Mouse (Mus musculus) left cerebral cortex, postnatal 36 days (tissue): ENCODE data around the gene Cox6b2. TPM values are rescaled to one million over a fixed set of nuclear protein-coding genes. Genes with fewer than 3 reads are reported as not detected.
A peak's percentile ranks its signal among the peaks of the same experiment; 100 is the strongest.

Experiments
- DNase-seq, 2 experiments: peaks; one replicate each; pipeline ENCODE4 v3.0.0; 2021 to 2022; ENCODE audit warnings: low spot score in 2 of 2, mixed read lengths in 1 of 2
- intact Hi-C: fragments of 180-260 bp; cut with DNase I; formaldehyde crosslinking; loops from one replicate; pipeline ENCODE4 v1.15.1; 2025
- total RNA-seq, 2 experiments: library from RNA; stranded (reverse); gene quantifications; 2 replicates each; pipeline ENCODE4 v1.2.3; 2021

Gene Cox6b2
- total RNA-seq, 2 experiments from 2014 or later = 4.8 to 5.5 TPM

- no peak for DNase-seq
- intact Hi-C loops = no loop called here
Measured at GRCm38 (mm10) chr7:4731090-4731489, 21.8 kb downstream of the Cox6b2 start.

DNA sequence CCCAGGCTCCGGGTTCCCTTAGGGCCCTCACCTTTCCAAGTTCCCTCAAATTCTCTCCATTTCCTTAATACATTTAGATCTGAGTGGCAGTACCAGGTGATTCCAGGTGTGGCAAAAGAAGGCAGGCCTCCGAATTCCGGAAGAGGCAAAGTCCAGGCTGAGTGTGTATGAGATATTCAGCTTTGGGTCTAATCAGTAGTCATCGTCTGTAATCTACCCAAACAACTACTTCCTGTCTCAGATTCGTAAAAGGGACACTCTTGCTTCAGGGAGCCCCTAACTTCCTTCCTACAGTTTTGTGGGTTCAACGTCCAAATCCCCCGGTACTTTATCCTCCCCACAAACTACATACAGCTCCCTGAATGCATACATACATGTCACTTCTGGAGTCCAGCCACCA is 27.7 kb downstream of the Cox6b2 start, which contains the start of gene Tmem150b:
Tmem150b (minus strand) TSS at position 81 of the 400 bp plus-strand sequence.
- no peak for DNase-seq
- intact Hi-C loops = no loop called here

GRCm38 (mm10) chr7:4724359-4724758 is 28.5 kb downstream of the Cox6b2 start:
- DNase-seq = no peak
- intact Hi-C loops = no loop called here

DNA sequence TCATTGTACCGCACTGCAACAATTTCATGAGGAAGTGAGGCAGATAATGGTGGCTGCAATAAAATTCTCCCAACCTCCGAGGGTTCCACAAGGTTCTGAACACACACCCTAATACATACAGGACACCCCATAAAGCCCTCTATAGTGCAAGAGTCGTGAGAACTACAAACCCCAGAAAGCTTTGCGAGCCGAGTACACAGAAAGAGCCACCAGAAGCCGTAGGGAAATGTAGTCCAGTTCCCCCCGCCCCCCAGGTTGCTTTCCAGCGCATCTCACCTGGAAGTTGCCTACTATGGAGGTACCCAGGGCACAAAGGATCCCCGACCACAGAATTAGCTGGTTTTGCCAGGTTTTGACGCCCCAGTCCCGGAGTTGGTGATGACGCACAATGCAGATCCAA is 29.4 kb downstream of the Cox6b2 start:
- peak; percentile 19 to 47 for DNase-seq
- intact Hi-C loops = no loop called here

GRCm38 (mm10) chr7:4719276-4719675 is 33.6 kb downstream of the Cox6b2 start:
- DNase-seq = no peak
- intact Hi-C loops = no loop called here

DNA sequence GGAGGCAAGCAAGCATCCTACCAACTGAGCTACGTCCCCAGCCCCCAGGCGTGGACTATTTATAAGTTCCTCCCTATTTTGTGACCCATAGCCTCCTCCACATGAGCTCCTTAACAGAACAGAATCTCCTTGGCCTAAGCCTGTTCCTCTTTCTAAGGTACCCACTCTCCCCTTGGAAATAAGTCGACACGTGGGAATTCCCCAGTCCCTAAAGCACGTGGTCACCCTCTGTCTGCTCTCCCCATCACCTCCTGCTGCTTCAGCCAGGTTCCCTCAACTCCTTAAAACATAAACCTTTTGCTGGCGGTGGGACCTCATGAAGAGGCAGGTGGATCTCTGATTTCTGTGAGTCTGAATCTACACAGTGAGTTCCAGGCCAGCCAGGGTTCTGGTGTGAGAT is 35.9 kb downstream of the Cox6b2 start:
- intact Hi-C loops = no loop called here
- no peak for DNase-seq

GRCm38 (mm10) chr7:4712594-4712993 is 40.3 kb downstream of the Cox6b2 start:
- DNase-seq = no peak
- intact Hi-C loops = no loop called here

GRCm38 (mm10) chr7:4705098-4705497 is 47.8 kb downstream of the Cox6b2 start:
- DNase-seq = no peak
- intact Hi-C loops = no loop called here

DNA sequence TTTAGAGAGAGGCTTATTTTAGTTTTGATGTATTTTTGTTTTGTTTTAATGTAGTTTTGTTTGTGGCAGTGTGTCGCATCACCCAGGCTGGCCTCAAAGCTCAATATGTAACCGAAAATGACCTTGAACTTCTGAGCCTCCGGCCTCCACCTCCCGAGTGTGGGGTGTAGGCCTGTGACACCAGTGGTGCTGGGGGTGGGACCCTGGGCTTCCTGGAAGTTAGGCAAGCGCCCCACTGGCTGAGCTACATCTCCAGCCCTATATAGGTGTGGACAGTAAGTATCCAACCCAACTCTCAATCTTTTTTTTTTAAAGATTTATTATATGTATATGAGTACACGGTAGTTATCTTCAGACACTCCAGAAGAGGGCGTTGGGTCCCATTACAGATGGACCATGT is 49.7 kb downstream of the Cox6b2 start:
- intact Hi-C loops = no loop called here
- DNase-seq = no peak

DNA sequence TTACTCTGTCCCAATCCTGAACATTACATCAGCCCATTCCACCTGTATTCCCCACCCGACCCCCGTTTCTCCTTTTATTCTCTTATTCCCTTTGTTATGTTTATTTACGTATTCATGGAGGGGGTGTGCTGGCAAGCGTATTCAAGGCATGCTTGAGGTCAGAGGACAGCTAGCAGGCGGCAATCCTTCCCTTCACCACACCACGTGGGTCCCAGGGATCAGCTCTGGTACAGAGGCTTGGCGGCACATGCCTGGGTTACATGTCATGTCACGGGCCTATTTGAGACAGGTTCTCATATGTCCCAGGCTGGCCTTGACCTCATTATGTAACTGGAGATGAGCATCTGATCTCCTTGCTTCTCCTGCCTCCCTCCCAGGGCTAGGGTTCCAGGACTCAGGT is 50.6 kb downstream of the Cox6b2 start:
- no peak for DNase-seq
- intact Hi-C loops = no loop called here

Other genes with a start within 250 kb of the Cox6b2 start
- gene Tnnt1, start 236.7 kb downstream of the Cox6b2 start, total RNA-seq = 1 to 10 TPM; 5.9 to 9.4 TPM
- under 1 TPM in 1 of 2 experiments, not detected in 1; 0.52 TPM for gene Tnni3, start 228.9 kb downstream of the Cox6b2 start, total RNA-seq
- gene Dnaaf3, start 220.6 kb downstream of the Cox6b2 start, total RNA-seq = under 1 TPM; 0.27 to 0.34 TPM
- gene Syt5, start 205.6 kb downstream of the Cox6b2 start, total RNA-seq = 100 to 1,000 TPM; 263 to 298 TPM
- gene Ptprh, start 149.1 kb downstream of the Cox6b2 start, total RNA-seq = under 1 TPM; 0.84 to 0.95 TPM
- gene Tmem86b, start 121.7 kb downstream of the Cox6b2 start, total RNA-seq = 10 to 100 TPM; 10.0 to 16.8 TPM
- gene Ppp6r1, start 94.1 kb downstream of the Cox6b2 start, total RNA-seq = 100 to 1,000 TPM; 138 to 145 TPM
- gene Hspbp1, start 68.0 kb downstream of the Cox6b2 start, total RNA-seq = 100 to 1,000 TPM; 100 to 106 TPM
- gene Brsk1, start 62.5 kb downstream of the Cox6b2 start, total RNA-seq = 100 to 1,000 TPM; 398 to 475 TPM
- not detected for gene Tmem150b, start 27.8 kb downstream of the Cox6b2 start, total RNA-seq
- 10 to 100 TPM; 18.9 to 35.8 TPM for gene Kmt5c, start 13.0 kb downstream of the Cox6b2 start, total RNA-seq
- gene Fam71e2, start 18.2 kb upstream of the Cox6b2 start, total RNA-seq = not detected
- under 1 TPM; 0.43 to 0.59 TPM for gene Il11, start 29.8 kb upstream of the Cox6b2 start, total RNA-seq
- not detected for gene Tmem190, start 29.8 kb upstream of the Cox6b2 start, total RNA-seq
- gene Tmem238, start 36.6 kb upstream of the Cox6b2 start, total RNA-seq = 1 to 10 TPM; 2.7 to 3.7 TPM
- 100 to 1,000 TPM; 416 to 455 TPM for gene Rpl28, start 39.8 kb upstream of the Cox6b2 start, total RNA-seq
- 100 to 1,000 TPM in 1 of 2 experiments, 10 to 100 TPM in 1; 98.6 to 117 TPM for gene Ube2s, start 59.5 kb upstream of the Cox6b2 start, total RNA-seq
- 100 to 1,000 TPM in 1 of 2 experiments, 10 to 100 TPM in 1; 95.1 to 151 TPM for gene Shisa7, start 91.6 kb upstream of the Cox6b2 start, total RNA-seq
- gene Isoc2b, start 117.2 kb upstream of the Cox6b2 start, total RNA-seq = 1 to 10 TPM; 6.0 to 8.6 TPM
- 10 to 100 TPM; 10.3 to 13.5 TPM for gene Isoc2a, start 124.1 kb upstream of the Cox6b2 start, total RNA-seq
- under 1 TPM in 1 of 2 experiments, not detected in 1; 0.32 TPM for gene Gm36210, start 153.4 kb upstream of the Cox6b2 start, total RNA-seq
- gene Zfp628, start 162.1 kb upstream of the Cox6b2 start, total RNA-seq = 10 to 100 TPM; 14.0 to 17.0 TPM
- 100 to 1,000 TPM; 103 to 106 TPM for gene Nat14, start 168.9 kb upstream of the Cox6b2 start, total RNA-seq
- gene Ssc5d, start 172.7 kb upstream of the Cox6b2 start, total RNA-seq = 1 to 10 TPM in 1 of 2 experiments, under 1 TPM in 1; 0.84 to 3.6 TPM
- under 1 TPM in 1 of 2 experiments, not detected in 1; 0.15 TPM for gene Sbk2, start 211.3 kb upstream of the Cox6b2 start, total RNA-seq
- under 1 TPM; 0.44 to 0.86 TPM for gene Sbk3, start 218.1 kb upstream of the Cox6b2 start, total RNA-seq
- gene Zfp579, start 243.1 kb upstream of the Cox6b2 start, total RNA-seq = 10 to 100 TPM; 30.9 to 31.3 TPM